Mouse (Mus musculus) liver, embryonic 16.5 days (tissue): ENCODE results near the gene Islr. TPM values are rescaled to one million over a fixed set of nuclear protein-coding genes. Genes with fewer than 3 reads are reported as not detected.

Experiments used
- ATAC-seq: fragments of 200-750 bp; cut with Nextera tagmentation; 2 replicates; pipeline ENCODE4 v1.8.0; 2017; ENCODE audit warnings: low read depth, mild to moderate bottlenecking, moderate number of reproducible peaks, moderate library complexity
- H3K27ac ChIP-seq: fragments of 300-500 bp; sonication (generic); 2 replicates; pipeline ENCODE4 v1.5.1; 2014; ENCODE audit warnings: mild to moderate bottlenecking, low read length
- H3K27me3 ChIP-seq: fragments of 300-500 bp; sonication (generic); 2 replicates; pipeline ENCODE4 v1.6.1; 2014; ENCODE audit warnings: low read depth, low read length, mixed read lengths; ENCODE audit not compliant: control insufficient read depth, insufficient read depth
- H3K36me3 ChIP-seq: fragments of 300-500 bp; sonication (generic); 2 replicates; pipeline ENCODE4 v1.6.1; 2014; ENCODE audit warnings: mild to moderate bottlenecking; ENCODE audit not compliant: control insufficient read depth, insufficient read depth
- H3K4me1 ChIP-seq: fragments of 300-500 bp; sonication (generic); 2 replicates; pipeline ENCODE4 v1.6.1; 2014; ENCODE audit warnings: low read depth, low read length, mixed read lengths; ENCODE audit not compliant: control insufficient read depth
- H3K4me2 ChIP-seq: fragments of 300-500 bp; sonication (generic); 2 replicates; pipeline ENCODE4 v1.6.1; 2014; ENCODE audit warnings: low read depth, low read length, mixed read lengths
- H3K4me3 ChIP-seq: fragments of 300-500 bp; sonication (generic); 2 replicates; pipeline ENCODE4 v1.5.1; 2014; ENCODE audit warnings: low read depth, mild to moderate bottlenecking, low read length
- H3K9ac ChIP-seq: fragments of 300-500 bp; sonication (generic); 2 replicates; pipeline ENCODE4 v1.6.1; 2014; ENCODE audit warnings: low read depth, low read length
- H3K9me3 ChIP-seq: fragments of 300-500 bp; sonication (generic); replicated peaks from 2 replicates; pipeline ENCODE4 v1.6.1; 2016; ENCODE audit warnings: low read length; ENCODE audit not compliant: control insufficient read depth
- WGBS: fragments of 180-500 bp; shearing (Covaris S2); extraction: QIAGEN DNeasy Blood & Tissue Kit; methylation state at CpG from one replicate; pipeline ENCODE4 v1.1.7; 2014; ENCODE audit not compliant: insufficient replicate concordance; 5-methylcytosine and 5-hydroxymethylcytosine counted together
- polyA plus RNA-seq: library from polyadenylated mRNA; unstranded; fragments of >200 nt; fragmentation: Nextera tagmentation; extraction: Ambion mirVana; gene quantifications from 2 replicates; pipeline ENCODE4 v1.2.1, GENCODE M21; 2015

Gene Islr
- polyA plus RNA-seq, 1 experiment from 2014 or later, result 4.0 TPM

DNA sequence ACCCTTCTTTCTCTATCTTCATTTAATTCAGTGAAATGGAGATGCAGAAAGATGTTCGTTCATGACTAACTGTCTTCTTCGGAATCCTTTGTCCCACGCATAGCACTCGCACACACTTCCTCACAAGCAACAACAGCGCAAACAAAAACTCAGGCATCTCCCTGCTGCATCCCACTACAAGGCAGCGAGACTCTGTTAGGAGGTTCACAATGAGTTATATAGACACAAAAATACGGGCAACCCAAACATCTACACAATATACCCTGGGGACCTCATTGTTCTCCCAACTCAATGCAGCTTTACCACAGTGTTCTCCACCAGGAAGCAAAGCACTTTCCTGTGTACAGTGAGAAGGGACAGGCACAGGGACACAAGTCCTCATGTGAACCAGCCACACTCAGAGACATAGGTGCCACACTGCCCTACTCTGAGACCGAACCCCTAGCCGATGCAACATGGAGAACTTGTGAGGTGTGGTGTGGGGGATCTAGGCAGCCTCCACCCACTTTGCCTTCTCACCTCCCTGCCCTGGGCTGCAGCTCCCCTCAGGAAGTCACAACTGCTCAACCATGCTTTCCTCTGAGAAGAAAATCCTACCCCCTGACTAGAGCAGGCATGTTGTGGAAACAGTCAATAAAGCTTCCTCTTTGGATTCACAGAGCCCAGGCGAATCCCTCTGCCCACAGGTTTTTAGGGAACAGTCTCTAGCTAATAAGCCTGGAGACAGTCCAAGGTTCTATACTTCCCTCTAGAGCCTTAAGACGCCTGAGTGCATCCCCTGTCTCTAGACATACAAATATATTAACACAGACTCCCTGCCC is 3.6 kb downstream of the Islr start:
- WGBS, result 10% methylated on average over 11 of the region's 11 CpGs

DNA sequence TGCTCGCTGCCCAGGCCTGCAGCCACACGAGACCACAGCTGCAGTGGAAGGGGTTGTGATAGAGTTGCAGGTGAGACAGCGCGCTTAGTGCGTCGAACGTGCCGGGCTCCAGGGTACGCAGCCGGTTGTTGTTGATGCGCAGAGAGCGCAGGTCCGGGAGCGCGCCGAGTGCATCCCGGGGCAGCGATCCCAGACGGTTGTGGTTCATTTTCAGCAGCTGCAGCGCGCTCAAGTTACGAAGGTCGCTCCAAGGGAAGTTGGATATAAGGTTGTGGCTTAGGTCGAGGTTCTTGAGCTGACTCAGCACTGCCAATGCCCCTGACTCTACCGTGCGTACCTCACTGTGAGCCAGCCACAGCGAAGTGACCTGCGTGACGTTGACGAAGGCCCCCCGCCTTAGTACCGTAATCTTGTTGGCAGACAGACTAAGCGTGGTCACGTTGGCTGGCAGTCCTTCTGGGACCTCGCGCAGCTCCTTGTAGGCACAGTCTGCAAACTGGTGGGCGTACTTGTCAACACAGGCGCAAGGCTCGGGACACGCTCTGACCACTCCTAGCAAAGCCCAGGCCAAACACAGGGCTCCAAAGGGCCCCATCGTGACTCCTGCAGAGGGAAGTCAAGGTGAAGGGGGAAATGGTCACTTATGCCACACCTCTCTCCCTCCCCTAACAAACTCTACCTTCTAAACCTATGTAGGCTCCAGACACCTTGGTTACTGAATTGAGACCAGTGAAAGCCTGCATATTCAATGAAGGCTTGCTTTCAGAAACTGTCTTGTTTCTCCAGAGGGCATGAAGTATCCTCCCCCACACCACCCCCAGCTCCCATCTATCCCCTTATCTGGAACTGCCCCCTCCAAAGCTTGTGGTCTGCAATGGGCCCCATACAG is 4.5 kb downstream of the Islr start:
- H3K4me1 ChIP-seq, result peaks cover 4% of the 10 kb centered on the region
- H3K9ac ChIP-seq, result no peak overlapping the region
- no peak overlapping the region for H3K4me2 ChIP-seq
- H3K9me3 ChIP-seq, result no peaks in the 10 kb centered on the region
- no peaks in the 10 kb centered on the region for H3K36me3 ChIP-seq
- H3K4me3 ChIP-seq, result no peak overlapping the region
- H3K27ac ChIP-seq, result no peak overlapping the region
- WGBS, result 1% methylated on average over 41 of the region's 41 CpGs
- ATAC-seq, result no peak
- peaks cover 100% of the 10 kb centered on the region for H3K27me3 ChIP-seq

More for the DNA sequence above, 3.6 kb downstream of the Islr start:
- Histone ChIP-seq H3K4me1 (peaks cover 4% of the 10 kb centered on the region), H3K36me3 (no peaks in the 10 kb centered on the region), H3K27ac (no peak overlapping the region), H3K9me3 (no peaks in the 10 kb centered on the region), H3K4me2 (no peak overlapping the region), H3K9ac (no peak overlapping the region), H3K27me3 (peaks cover 98% of the 10 kb centered on the region), H3K4me3 (no peak overlapping the region)
- ATAC-seq, result no peak

- no peak overlapping the region for H3K4me3 ChIP-seq
- peaks cover 2% of the 10 kb centered on the region for H3K4me1 ChIP-seq
- no peaks in the 10 kb centered on the region for H3K36me3 ChIP-seq
- H3K9ac ChIP-seq, result no peak overlapping the region
- no peaks in the 10 kb centered on the region for H3K9me3 ChIP-seq
- H3K27me3 ChIP-seq, result peaks cover 94% of the 10 kb centered on the region
- WGBS, result 5% methylated on average over 38 of the region's 38 CpGs
- no peak overlapping the region for H3K27ac ChIP-seq
- no peak for ATAC-seq
- H3K4me2 ChIP-seq, result no peak overlapping the region
These were observed 5.2 kb downstream of the Islr start for GRCm38 (mm10) chr9:58198801-58199371.

DNA sequence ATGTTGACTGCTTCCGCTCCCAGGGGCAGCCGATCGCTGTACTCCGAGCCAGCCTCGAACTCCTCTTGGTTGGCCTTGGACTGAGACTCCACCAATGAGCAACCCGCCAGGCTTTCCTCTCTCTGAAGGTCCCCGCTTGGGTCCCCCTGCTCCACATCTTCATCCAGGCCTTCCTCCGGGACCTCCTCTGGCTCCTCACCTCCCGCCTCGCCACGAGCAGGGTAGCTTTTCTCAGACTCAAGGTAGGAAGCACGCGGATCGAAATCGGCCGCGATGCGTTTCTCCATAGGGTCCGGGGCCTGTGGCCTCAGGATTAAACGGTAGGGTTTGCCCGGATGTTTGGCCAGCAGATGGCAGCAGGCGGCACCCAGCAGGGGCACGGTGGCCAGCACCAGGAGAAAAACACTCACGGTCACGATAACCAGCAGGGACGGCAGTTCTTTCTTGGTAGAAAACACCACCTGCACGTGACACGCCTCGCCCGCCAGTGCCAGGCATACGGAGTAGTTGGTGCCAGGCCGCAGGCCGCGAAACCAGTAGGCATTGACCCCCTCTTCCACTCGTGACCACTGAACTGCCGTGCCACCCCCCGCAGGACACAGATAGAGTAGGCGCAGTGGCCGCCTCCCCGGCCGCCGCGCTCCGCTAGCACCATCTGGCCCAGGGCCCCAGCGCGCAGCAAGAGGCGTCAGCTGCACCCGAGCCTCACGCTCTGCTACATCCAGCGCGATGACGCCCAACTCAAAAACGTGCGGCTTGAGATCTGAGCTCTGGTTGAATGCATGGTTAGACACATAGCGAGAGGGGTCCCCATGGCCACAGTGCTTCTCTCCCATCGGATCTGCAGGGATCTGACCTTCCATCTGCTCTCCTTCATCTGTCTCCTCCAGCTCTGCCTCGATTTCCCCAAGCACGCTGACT is 6.1 kb downstream of the Islr start:
- Histone ChIP-seq H3K4me1 (no peaks in the 10 kb centered on the region; the same call in 1 of the 2 replicates), H3K4me3 (no peak overlapping the region), H3K4me2 (no peak overlapping the region), H3K9me3 (no peaks in the 10 kb centered on the region), H3K9ac (no peak overlapping the region), H3K27me3 (peaks cover 86% of the 10 kb centered on the region), H3K27ac (no peak overlapping the region), H3K36me3 (no peaks in the 10 kb centered on the region)
- ATAC-seq, result no peak
- WGBS, result 2% methylated on average over 58 of the region's 58 CpGs

DNA sequence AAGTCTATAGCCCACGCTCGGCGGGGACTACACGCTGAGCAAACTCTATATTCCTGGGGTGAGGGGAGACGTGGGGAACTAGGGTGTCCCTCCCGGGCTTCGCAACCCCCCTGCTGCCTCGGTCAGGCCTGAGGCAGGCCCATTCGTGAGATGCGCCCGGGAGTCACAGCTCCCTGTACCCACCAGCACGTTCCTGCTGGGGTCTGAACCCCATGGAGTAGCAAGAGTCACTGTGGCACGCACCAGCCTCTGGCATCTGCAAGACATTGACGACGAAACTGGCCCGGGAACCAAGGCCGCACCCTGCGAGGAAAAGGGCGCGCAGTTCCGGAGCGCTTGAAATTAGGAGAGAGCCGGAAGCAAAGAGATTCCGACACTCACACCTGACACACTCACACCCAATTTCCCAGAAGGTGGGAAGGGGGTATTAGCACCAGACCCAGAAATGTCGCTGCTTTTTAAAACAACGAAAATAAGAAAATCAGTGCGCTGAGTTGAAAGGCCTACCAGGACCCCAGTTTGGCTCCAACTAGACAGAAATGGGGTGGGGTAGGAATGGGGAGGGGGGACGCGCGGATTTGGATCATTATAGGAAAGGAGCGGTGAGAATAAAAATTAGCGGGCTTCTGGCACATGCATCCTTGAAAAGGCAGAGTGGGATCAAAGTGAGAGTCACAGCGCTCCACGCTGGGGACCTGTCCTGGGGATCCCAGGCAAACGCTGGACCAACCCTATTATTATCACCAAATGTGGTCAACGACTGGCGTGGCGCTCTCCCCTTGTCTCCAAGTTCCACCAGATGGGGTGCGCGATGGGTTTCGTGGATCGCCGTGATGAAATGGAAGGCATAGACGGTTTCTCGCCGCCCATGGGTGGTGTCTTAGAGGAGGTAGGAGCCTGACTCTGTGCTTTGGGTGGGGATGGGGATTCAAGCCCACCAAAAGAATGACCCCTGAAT is 7.2 kb downstream of the Islr start:
- Histone ChIP-seq H3K4me3 (no peak overlapping the region), H3K4me1 (no peaks in the 10 kb centered on the region; the same call in 1 of the 2 replicates), H3K9ac (no peak overlapping the region), H3K27ac (no peak overlapping the region), H3K27me3 (peaks cover 74% of the 10 kb centered on the region), H3K9me3 (no peaks in the 10 kb centered on the region), H3K4me2 (no peak overlapping the region), H3K36me3 (no peaks in the 10 kb centered on the region)
- no peak for ATAC-seq
- WGBS, result 5% methylated on average over 46 of the region's 46 CpGs

GRCm38 (mm10) chr9:58196141-58196540 is 8.0 kb downstream of the Islr start:
- WGBS, result 3% methylated on average over 14 of the region's 14 CpGs
- Histone ChIP-seq H3K27me3 (peaks cover 67% of the 10 kb centered on the region), H3K36me3 (no peaks in the 10 kb centered on the region), H3K9me3 (no peaks in the 10 kb centered on the region), H3K4me1 (no peaks in the 10 kb centered on the region; the same call in 1 of the 2 replicates), H3K4me3 (no peak overlapping the region), H3K27ac (no peak overlapping the region), H3K4me2 (no peak overlapping the region), H3K9ac (no peak overlapping the region)
- ATAC-seq, result no peak

DNA sequence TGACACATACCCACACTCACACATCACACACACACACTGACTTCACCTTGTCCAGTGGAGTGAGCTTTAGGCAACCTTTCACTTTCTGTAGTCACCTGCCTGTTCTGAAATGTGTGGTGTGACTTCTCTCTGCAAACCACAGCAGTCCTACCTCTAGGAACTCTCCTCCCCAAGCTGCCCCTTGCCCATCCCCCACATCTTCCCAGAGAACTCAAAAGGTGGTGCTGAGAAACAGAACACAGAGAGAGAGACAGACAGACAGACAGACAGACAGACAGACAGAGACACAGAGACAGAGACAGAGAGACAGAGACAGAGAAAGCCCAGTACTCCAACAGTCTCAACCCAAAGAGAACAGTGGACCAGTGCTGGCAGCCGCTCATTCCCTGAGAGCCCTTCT is 8.4 kb downstream of the Islr start:
- no peak for ATAC-seq
- Histone ChIP-seq H3K4me2 (no peak overlapping the region), H3K36me3 (no peaks in the 10 kb centered on the region), H3K27ac (no peak overlapping the region), H3K9me3 (no peaks in the 10 kb centered on the region), H3K9ac (no peak overlapping the region), H3K4me3 (no peak overlapping the region), H3K27me3 (peaks cover 62% of the 10 kb centered on the region), H3K4me1 (no peaks in the 10 kb centered on the region; the same call in 1 of the 2 replicates)
- WGBS, result 8% methylated on average over 1 of the region's 1 CpGs
